Mouse (Mus musculus) CD8-positive naive resting alpha-beta T cell, adult 2 months (primary cell): ENCODE results near the gene Tnip2.

ENCODE experiments used
- DNase-seq, 2 experiments: peaks; one replicate each; pipeline ENCODE4 v3.0.0; 2022; ENCODE audit warnings: low read depth in 2 of 2, low spot score in 2 of 2

Gene Tnip2

DNA sequence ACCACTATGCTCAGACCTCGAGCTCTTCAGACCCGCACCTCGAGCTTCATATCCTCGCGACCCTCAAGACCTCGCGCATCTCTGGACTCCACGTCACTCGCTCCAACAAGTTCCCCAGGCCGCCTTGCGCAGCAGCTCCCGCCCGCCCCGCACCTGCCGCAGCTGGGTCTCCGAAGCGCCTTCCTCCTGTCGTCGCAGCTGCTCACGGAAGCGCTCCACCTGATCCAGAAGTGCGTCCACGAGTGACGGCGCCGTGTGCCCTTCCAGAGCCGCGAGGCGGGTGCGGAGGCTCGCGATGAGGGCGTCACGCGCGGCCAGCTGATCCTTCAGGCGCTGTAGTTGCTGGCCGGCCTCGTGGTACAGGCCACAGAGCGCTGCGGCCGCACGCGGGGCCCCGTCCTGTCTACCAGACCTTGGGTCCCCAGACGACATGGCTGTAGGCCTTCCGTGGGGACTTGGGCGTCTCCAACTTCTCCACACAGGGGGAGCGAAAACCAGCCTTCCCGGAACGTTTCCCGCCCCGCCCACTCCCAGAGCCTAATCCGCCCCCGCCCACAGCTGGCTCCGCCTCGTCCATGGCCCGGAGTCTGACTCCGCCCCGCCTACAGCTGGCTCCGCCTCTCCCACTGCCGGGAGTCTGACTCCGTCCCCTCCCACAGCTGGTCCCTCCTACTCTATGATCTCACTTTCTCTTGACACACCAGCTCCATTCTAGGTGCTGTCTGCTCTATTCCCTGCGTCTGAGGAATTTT, at the start of gene Tnip2:
Gene Tnip2 (minus strand): TSS at position 526 of the 752 bp plus-strand sequence.
- peak; percentile 91 to 95 for DNase-seq

DNA sequence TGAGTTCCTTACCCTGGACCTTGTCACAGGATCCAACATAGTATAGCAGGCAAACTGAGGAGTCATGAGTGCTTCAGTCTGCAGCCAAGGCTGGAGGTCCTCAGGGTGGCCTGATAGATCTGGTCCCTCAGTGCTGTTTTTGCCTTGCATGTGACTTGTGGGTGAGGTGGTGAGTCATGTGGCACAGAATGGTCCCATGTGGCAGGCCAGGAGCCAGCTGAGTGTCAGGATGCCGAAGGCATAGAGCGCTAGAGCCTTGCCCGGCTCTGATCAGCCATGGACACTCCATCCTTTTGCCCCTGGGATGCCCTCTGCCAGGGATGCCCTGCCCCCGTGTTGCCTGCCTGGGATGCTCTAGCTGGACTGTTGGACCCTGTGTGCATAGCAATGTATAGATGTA, 38.0 kb upstream of the Tnip2 start:
- DNase-seq = no peak

DNA sequence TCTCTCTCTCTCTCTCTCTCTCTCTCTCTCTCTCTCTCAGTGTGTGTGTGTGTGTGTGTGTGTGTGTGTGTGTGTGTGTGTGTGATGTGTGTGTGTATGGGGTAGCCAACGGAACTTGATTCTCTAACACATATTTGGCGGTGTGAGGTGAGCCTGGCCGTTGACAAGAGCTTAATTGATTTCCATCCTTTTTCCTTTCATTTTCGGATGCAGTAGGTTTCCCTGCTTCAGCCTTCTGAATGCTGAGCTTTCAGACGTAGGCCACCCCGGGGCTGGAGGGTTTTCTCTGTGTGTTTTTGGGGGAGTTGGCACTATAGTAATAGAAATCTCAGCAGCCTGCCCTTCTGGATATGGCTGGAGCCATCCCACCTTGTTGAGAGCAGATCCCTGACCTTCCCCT, 36.5 kb upstream of the Tnip2 start:
- DNase-seq = no peak

DNA sequence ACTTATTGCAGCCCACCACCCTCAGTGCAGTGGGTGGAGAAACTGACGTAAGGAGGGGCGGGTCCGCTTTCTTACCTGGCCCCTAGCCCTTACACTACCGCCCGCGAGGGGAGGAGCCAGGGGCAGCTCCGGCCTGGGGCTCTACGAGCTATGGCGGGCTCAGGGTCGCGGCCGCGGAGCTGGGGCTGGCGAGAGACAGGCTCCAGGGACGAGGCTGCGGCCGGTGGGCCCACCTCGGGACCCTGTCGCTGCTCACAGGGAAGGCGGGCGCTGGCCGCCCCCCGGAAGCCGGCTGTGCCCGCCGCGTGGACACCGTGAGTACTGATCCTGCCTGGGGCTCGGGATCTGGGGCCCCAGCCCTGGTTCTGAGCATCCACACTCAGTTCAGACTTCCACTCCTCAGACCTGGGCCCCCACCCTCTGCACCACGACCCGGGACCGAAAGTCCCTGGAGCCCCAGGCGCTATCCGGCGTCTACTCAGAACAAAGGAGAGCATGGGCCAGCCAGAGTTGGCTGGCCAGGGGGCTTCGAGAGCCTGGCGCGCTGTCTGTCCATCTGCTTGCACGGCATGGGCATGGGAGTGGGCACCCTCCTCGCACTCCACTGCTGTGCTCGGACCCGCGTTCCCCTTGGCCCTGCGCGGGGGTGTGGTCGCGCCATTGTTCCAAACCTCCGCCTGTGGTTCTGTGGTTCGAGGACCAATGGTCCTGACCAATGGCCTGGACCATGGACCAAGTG, 35.9 kb upstream of the Tnip2 start:
- peak; percentile 26 to 29 for DNase-seq

DNA sequence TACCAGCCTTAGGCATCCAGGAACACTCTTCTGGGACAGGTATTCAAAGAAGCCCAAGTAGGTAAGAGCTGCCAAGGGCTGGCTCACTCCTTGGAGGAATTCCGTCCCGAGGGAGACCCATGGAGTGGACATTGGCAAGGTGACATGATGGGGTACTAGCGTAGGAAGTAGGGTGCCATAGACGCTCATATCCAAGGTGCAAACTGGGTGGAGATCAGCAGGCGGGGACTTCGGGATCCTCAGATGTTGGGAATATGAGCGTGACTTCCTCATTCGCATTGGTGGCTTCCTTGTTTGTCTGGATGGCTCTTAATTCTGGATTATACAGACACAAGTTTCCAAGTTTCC, 35.3 kb upstream of the Tnip2 start:
- DNase-seq = no peak

DNA sequence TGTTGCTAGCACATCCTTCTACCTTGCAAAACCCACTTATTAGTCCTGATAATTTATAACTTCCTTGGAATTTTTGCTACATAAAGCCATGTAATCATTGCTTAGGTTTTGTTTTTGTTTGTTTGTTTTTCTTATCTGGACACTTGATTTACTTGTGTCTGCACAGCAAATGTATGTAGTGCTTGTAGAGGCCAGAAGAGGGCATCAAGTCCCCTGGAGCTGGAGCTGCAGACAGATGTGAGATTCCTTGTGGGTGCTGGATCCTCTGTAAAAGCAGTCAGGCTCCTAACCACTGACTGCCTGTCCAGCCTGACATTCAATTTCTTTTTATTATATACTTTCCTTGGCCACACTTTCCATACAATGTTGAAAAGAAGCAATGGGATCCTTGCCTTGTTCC, 33.6 kb upstream of the Tnip2 start:
- peak in 1 of 2 experiments; percentile 37 for DNase-seq

DNA sequence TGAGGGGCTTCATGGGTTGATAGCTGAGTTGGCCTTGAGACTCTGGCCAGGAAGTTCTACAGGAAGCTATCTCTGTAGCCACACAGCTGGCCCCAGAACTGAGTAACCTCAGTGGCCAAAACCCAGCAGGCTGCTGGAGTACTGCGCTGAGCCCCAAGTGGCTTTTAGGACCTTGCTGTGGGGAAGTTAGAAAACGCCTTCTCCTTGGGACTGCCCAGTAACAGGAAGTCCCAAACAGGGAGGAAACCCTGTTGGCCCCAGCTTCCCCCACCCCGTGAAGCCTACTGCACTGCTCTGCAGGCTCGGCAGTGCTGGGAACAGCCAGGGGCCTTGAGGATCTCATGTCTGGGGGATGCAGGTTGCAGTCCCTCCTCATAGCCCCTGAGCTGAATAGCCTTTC, 29.3 kb upstream of the Tnip2 start:
- no peak for DNase-seq

DNA sequence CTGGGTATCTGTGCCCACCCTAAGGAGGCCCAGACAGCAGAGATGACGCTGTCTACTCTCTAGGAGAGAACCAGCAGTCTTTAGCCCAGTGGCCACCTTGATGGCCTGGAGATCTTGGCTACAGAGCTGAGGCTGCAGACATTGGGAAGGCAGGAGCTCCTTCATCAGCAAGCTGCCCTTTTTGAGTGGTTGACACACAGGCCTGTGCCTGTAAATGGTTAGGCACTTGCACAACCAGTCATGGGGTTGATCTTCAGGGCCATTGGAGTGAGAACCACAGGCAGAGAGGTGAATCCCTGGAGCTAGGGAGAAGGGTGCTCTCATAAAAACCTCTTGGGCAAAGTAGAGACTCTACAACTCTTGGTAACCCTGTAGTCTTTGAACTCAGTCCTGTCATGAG, 28.4 kb upstream of the Tnip2 start:
- no peak for DNase-seq

DNA sequence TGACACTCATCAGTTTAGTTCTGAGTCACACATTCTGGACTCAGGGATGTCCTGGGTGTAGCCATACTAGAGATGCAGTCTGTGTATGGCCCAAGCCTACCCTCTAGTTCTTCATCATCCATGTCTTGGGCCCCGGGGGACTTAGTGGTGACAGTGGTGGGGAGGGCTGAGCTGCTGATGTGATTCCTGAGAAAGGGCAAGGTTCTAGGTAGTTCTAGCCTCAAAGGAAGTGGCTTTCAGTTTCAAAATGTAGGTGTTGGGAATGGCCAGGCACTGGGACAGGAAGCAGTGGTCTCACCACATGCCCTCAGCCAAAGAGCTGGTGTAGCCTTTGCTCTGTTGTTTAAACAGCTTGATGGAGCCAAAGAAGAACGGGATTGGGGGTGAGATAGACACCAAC, 25.3 kb upstream of the Tnip2 start:
- DNase-seq = no peak

DNA sequence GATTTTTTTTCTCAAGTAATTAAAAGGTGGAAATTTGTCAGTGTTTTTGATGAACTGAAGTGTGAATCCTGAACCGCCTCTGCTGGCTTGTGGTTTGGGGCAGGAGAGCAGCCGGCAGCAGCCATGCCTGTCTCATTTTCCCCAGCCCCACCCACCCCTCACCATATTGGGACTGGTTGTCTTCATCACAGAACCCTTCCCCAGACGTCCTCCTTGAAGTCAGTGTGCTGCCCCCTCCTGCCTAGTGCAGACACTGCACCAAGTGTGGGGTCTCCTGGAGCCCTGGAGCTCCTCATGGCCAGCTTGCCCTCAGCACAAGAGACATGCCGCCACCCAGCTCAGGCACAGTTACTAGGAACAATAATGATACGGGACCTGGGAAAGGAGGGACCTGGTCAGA, 24.7 kb upstream of the Tnip2 start:
- DNase-seq = peak; percentile 53 to 71

DNA sequence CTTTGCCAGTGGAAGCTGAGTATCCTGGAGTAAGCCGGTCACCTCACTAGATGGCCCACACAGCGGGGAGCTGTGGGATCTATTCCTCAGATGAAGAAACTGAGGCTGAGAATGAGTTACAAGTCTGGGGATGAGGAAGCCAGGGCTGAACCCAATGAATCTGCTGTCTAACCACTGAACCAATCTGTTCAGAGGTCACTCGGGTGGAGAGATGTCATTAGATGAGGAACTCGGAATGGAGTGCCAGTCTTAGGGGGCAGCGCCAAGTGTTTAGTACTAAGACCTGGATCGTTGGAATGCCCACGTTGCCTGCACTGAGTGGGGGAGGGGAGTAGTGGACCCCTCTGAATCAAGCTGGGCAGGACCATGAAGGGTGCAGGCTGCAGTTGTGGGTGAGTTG, 24.3 kb upstream of the Tnip2 start:
- DNase-seq = no peak

DNA sequence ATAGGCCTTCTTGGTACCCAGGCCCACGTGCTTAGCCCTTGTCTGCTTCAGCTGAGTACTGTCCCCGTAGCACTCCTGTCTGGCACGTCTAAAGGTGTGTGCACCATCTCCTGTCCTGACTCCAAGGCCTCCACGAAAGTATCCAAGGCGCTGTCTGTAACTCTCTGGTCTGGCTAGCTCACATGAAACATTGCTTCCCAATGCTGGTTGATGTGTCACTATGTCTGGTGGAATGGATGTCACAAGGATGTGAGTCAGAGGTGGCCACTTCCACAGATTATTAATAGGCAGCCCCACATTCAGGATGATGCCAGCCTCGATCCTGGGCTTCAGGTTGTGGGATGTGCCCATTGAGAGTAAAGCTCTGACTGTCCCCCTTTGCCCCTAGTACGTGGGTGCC, 22.0 kb upstream of the Tnip2 start:
- DNase-seq = no peak

DNA sequence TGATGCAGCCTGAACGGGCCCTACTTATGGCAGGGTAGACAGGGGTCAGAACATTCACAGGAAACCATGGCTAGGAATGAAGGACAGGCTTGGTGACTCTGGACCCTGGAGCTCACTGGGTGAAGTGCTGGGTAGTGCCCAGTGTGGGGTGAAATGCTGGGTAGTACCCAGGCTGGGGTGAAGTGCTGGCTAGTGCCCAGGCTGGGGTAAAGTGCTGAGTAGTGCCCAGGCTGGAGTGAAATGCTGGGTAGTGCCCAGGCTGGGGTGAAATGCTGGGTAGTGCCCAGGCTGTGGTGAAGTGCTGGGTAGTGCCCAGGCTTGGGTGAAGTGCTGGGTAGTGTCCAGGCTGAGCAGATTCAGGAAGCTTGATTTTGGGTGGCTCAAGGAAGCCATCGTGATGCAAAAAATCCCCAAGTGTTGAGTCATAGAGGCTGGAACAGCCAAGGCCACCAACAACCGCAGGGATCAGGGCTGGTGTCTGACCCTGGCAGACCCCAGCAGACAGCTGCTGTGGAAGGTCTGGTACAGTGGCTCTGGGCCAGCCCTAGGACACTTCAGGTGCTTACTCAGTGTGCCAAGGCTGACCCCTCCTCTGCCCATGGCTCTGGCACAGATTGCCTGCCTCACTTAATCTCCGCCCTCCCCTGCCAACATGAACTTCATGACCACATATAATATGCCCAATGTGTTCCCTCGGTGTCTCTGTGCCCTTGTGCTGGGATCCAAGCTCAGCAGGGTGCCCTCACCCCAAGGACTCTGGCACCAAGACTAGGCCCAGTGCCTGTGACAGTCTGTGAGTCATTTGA, 21.2 kb upstream of the Tnip2 start:
- no peak for DNase-seq

DNA sequence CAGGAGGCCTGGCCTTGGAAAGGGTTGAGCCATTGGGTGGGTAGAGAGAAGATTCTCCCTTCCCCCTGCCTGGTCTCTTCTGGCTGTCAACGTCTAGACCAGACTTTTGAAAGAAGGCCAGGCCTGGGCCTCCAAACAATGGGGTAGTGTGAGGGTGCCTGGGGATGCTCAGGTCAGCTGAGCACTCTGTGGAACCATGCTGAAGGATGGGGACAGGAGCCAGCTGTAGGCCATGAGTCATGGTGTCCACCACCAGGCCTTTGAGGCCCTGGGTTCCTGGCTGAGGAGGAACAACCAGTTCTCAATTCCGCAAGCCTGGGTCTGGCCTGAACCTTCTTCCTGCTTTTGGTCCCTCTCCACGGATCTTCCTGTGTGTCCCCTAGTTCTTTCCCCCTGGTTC, 20.0 kb upstream of the Tnip2 start:
- no peak for DNase-seq

DNA sequence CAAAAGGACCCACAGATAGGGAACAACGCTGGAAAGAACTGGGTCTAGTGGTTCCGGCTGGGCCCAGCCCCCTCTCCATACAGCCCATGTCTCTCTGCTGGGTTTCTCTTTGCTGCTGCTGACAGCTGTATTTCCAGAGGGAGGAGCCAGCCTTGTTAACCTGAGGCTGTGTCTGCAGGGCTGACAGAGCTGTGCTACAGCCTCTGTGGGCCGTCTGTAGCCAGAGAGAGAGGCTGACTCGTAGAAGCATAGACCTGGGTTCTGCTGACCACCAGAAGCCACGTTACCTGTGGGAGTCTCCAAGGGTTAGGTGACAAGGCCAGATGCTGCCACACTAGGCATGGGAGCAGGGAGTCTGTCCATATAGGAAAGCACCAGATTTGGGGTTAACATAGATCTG, 19.3 kb upstream of the Tnip2 start:
- DNase-seq = no peak

DNA sequence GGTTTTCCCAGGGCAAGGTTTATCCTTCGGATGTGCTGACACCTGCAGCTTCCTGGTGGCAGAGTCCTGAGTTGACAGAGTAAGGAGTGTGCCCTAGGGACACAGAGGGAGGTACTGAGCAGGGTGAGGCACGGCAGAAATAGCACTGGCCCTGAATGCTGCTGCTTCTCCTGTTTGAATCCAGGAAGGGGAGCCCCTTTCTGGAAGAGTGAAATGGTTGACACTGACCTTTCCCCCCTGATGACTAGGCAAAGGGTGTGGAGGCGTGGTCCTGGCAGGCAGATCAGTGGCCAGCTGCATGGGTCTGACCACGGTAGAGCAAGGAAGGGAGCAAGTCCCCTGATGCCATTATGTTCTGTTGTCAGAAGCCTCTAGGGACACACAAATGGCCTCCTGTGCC, 16.9 kb upstream of the Tnip2 start:
- DNase-seq = no peak

DNA sequence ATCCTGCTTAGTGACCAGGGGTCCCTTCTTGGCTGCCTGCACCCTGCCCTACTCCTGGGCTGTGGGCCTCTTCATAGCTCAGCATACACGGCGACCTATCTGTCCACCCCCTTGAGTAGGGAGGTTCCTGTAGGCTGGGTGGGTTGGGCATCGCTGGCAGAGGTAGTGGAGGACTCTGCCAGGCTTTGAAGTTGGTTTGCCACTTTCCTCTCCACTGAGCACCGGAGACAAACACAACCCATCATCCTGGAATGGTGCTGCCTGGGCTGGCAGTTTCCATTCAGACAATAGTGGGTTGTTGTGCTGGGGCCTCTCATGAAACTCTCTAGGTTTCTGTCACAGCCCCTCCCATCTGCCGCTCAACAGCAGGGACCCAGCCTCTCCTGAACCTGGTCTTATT, 16.3 kb upstream of the Tnip2 start:
- DNase-seq = no peak

DNA sequence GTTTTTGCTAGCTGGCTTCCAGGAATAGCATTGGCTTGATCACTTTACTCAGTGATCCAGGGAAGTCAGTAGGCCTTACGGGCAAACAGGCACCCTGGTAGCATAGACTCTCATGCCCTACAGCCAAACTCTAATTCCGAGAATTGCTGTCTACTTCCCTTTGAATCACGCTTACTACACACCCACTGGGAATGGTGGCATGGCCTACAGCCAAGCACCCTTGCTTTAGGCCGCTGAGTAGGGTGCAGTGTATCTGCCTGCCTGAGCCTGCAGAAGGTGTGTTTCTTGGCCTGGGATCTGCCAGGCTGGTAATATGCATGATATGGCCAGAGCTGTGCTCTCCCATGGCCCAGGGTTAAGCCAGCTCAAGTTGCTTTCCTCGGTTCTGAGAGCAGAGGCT, 14.9 kb upstream of the Tnip2 start:
- no peak for DNase-seq

DNA sequence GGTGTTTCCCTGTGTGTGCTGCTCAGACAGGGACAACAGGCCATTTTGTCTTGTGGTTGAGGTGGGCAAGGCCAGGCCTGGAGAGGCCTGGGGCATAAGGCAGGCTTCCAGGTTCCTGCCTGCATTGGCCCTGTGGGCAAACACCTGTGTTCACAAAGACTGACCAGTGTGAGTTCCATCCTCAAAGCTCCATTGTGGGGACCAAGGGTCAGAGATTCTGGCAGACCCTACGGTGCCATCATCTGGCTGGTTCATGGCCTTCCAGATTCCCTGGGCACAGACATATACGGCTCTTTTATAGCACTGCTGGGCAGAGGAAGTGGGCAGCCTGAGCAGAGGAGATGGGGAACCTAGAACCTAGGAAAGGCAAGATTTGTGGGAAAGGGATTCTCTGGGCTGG, 13.6 kb upstream of the Tnip2 start:
- no peak for DNase-seq

DNA sequence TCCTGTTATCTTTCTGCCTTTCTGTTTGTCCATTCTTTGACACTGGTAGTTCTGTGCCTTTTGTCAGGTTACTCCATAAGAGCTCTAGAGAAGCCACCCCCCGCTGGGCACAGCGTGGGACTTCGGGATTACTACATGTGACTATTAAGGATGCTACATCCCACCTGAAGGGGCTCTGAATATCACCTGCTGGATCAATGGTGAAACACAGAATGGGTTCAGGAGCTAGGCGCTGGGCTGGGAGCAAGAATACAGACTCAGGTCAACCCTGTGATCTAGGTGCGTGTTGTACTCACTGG, 12.6 kb upstream of the Tnip2 start:
- no peak for DNase-seq

DNA sequence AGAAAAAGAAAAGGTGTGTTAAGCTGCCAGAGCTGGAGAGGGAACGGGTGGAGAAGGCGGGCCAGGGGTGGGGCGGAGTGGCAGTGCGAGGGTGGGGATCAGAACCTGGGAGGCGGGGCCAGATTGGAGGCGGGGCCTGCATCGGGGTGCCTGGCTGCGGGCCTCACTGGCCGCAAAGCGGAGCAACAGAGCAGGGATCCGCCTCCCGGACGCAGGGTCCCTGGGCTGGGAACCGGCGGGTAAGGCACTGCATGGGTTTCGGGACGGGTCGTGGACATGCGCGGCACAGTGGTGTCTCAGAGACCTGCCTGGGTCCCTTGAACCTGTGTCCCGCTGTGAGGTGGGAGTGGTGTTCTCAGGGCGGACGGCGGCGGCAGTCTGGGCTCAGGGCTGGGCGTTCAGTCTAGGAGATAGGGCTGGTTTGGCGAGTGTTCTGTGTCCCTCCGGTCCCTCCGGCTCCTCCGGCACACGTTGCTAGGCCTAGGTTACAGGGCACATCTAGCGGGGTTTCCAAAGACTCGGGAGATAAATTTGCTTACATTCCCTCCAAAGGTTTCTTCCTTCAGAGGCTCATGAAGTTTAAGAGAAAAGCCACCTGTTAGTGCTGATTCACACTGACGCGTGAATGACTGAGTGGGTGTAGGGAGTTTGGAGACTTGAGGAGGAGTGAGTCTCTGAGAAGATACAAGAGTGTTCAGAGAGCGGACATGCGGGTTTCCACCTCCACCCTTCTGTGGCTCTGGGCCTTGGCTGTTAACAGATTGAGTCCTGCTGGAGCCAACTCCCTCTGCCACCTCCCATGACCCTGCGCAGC, 12.1 kb upstream of the Tnip2 start, which contains the start of gene Sh3bp2:
Gene Sh3bp2 (plus strand): TSS at position 176 of the 814 bp plus-strand sequence.
- DNase-seq = peak; percentile 91 to 97
